Mouse (Mus musculus) erythroid progenitor cell, adult 5-6 weeks (primary cell): ENCODE results near the gene Sept4. TPM values are rescaled to one million over a fixed set of nuclear protein-coding genes. Genes with fewer than 3 reads are reported as not detected.

ENCODE experiments used
- ATAC-seq: replicated peaks from 2 replicates; pipeline ENCODE4 v1.8.0; 2016; ENCODE audit warnings: moderate number of reproducible peaks, mild to moderate bottlenecking, moderate TSS enrichment, inconsistent platforms; ENCODE audit not compliant: poor library complexity, low FRiP score, severe bottlenecking
- total RNA-seq, 2 experiments: library from RNA; stranded (forward) in 1 of 2; stranded (reverse) in 1 of 2; fragments of 150-400 nt in 1 of 2; fragments of 186-747, 209-891 nt in 1 of 2; gene quantifications; 2 replicates each; pipeline versions ENCODE4 v1.2.3 to v1.2.4; 2015 to 2017; ENCODE audit warnings: low replicate concordance in 2 of 2

The Sept4 gene
- total RNA-seq, 2 experiments from 2014 or later: 2.7 TPM; not detected in 1

- no peak for ATAC-seq
Observed at GRCm38 (mm10) chr11:87595976-87596375, 27.3 kb downstream of the Sept4 start.

- ATAC-seq: no peak
Observed at GRCm38 (mm10) chr11:87596492-87596891, 27.8 kb downstream of the Sept4 start.

- ATAC-seq: no peak
Observed at GRCm38 (mm10) chr11:87597061-87597460, 28.4 kb downstream of the Sept4 start.

GRCm38 (mm10) chr11:87599395-87600089, 30.8 kb downstream of the Sept4 start:
- ATAC-seq: no peak

GRCm38 (mm10) chr11:87600322-87600853, 31.7 kb downstream of the Sept4 start:
- ATAC-seq: no peak

GRCm38 (mm10) chr11:87602234-87602633, 33.5 kb downstream of the Sept4 start:
- no peak for ATAC-seq

GRCm38 (mm10) chr11:87603571-87603970, 34.9 kb downstream of the Sept4 start:
- no peak for ATAC-seq

- ATAC-seq: no peak
Observed at GRCm38 (mm10) chr11:87609264-87609663, 40.6 kb downstream of the Sept4 start.

- ATAC-seq: no peak
Observed at GRCm38 (mm10) chr11:87611547-87611946, 42.8 kb downstream of the Sept4 start.

GRCm38 (mm10) chr11:87613972-87614371, 45.3 kb downstream of the Sept4 start:
- no peak for ATAC-seq

- no peak for ATAC-seq
Observed at GRCm38 (mm10) chr11:87615551-87615950, 46.8 kb downstream of the Sept4 start.

- no peak for ATAC-seq
Observed at GRCm38 (mm10) chr11:87615952-87616351, 47.2 kb downstream of the Sept4 start.

GRCm38 (mm10) chr11:87616790-87617474, 48.2 kb downstream of the Sept4 start, which contains the start of gene Hsf5:
Gene Hsf5, plus strand, starts transcription at chr11:87617164.
- no peak for ATAC-seq

- ATAC-seq: no peak
Observed at GRCm38 (mm10) chr11:87617606-87618005, 48.9 kb downstream of the Sept4 start.

- ATAC-seq: no peak
Observed at GRCm38 (mm10) chr11:87623160-87623559, 54.5 kb downstream of the Sept4 start.

GRCm38 (mm10) chr11:87629859-87630258, 61.2 kb downstream of the Sept4 start:
- ATAC-seq: peak; percentile 72

GRCm38 (mm10) chr11:87638793-87639192, 70.1 kb downstream of the Sept4 start:
- ATAC-seq: no peak

GRCm38 (mm10) chr11:87639206-87639605, 70.5 kb downstream of the Sept4 start:
- peak; percentile 95 for ATAC-seq
